Mouse (Mus musculus): ENCODE measurements around the gene Wwox. TPM values are rescaled to one million over a fixed set of nuclear protein-coding genes. Genes with fewer than 3 reads are reported as not detected.

Wwox gene
- polyA plus RNA-seq, 1 experiment from 2014 or later = 16.0 TPM

DNA sequence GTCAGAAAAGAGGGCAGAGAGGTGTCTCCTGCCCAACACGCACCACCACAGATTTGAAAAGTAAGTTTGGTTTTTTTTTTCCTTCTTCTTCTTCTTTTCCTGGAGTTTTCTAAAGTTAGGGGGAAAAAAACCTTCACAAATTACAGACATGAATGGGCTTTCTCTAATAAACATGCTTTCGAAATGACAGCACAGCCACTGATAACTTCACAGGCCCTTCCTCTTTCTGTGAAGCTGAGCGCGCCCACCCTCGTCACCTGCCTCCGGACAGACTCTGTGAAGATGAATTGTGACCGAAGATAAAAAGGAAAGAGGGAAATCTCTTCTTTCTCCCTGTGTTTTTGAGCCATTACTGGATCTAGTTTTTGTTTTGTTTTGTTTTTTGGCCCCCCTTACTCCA is 469.1 kb downstream of the Wwox start:
- Histone ChIP-seq H3K36me3 (no peaks in the 10 kb centered on the region), H3K9me3 (replicated peaks) (0 out of 2 replicates have a peak, but pooled peaks cover 2% of the 10 kb centered on the region), H3K4me3 (replicated peaks) (no peak overlapping the region), H3K4me2 (no peak overlapping the region), H3K9ac (no peak overlapping the region), H3K27ac (no peak overlapping the region), H3K4me1 (no peaks in the 10 kb centered on the region), H3K27me3 (no peaks in the 10 kb centered on the region)
- 84% methylated on average over 7 of the region's 7 CpGs for WGBS
- no peak for ATAC-seq (replicated peaks; ENCODE audit: low FRiP score)

DNA sequence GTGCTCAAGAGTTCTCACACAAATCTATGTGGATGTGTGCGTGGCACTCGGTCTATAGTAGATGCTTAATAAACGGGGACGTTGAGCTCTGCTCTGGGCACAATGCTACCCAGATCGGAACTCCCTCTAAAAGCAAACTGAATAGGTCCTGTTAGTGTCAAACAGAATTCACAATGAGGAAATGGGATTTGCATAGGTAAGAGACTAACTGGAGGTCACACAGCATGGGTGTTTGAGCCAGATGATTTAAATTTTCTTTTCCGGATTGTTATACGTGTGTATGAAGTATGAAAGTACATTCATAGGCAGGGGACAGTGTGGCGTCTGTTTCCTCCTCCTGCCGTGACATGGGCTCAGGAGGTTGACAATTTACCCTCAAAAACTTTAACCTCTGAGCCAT is 469.7 kb downstream of the Wwox start:
- WGBS = 87% methylated on average over 9 of the region's 9 CpGs
- H3K9ac ChIP-seq = no peak overlapping the region

GRCm38 (mm10) chr8:114911031-114911580 is 471.7 kb downstream of the Wwox start:
- no peak for ATAC-seq (replicated peaks; ENCODE audit: low FRiP score)
- Histone ChIP-seq H3K27me3 (no peaks in the 10 kb centered on the region), H3K4me3 (replicated peaks) (no peak overlapping the region), H3K9me3 (replicated peaks) (no peaks in the 10 kb centered on the region), H3K4me1 (peaks cover 1% of the 10 kb centered on the region; the same call in 1 of the 2 replicates), H3K9ac (no peak overlapping the region), H3K27ac (no peak overlapping the region), H3K36me3 (no peaks in the 10 kb centered on the region), H3K4me2 (no peak overlapping the region)
- WGBS = 81% methylated on average over 17 of the region's 17 CpGs

More for the DNA sequence above, 469.7 kb downstream of the Wwox start:
- Histone ChIP-seq H3K27ac (no peak overlapping the region), H3K9me3 (replicated peaks) (0 out of 2 replicates have a peak, but pooled peaks cover 2% of the 10 kb centered on the region), H3K36me3 (no peaks in the 10 kb centered on the region), H3K27me3 (no peaks in the 10 kb centered on the region), H3K4me3 (replicated peaks) (no peak overlapping the region), H3K4me1 (no peaks in the 10 kb centered on the region), H3K4me2 (no peak overlapping the region)
- no peak for ATAC-seq (replicated peaks; ENCODE audit: low FRiP score)

DNA sequence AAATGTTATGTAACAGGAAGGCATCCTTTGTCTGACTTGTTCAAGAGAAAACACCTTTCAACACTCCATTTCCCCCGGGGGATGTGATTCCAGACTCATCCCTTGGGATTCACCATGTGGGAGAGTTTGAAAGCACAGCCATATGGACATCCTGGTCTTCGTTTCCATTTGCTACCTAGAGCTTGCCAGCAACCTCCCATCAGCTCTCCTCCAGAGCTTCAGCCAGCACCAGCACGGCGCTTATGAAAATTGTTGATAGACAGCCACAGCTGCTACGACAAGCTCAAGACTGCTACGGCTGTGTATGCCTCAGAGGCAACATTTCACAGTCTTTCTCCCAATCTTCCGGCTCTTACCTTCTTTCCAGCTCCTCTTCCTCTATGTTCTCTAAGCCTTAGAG is 484.2 kb downstream of the Wwox start:
- no peak overlapping the region for H3K4me3 ChIP-seq (replicated peaks)
- no peak for ATAC-seq (replicated peaks; ENCODE audit: low FRiP score)
- H3K36me3 ChIP-seq = no peaks in the 10 kb centered on the region
- H3K4me1 ChIP-seq = peaks cover 15% of the 10 kb centered on the region
- H3K9ac ChIP-seq = no peak overlapping the region
- 77% methylated on average over 7 of the region's 7 CpGs for WGBS
- no peak overlapping the region for H3K27ac ChIP-seq
- H3K9me3 ChIP-seq (replicated peaks) = no peaks in the 10 kb centered on the region
- H3K27me3 ChIP-seq = peaks cover 3% of the 10 kb centered on the region; the same call in 1 of the 2 replicates
- H3K4me2 ChIP-seq = no peak overlapping the region

- H3K27me3 ChIP-seq = no peaks in the 10 kb centered on the region
- H3K9me3 ChIP-seq (replicated peaks) = no peaks in the 10 kb centered on the region
- H3K4me1 ChIP-seq = peaks cover 34% of the 10 kb centered on the region
- no peak overlapping the region for H3K27ac ChIP-seq
- H3K36me3 ChIP-seq = no peaks in the 10 kb centered on the region
- peak; percentile 44; the same call in 1 of the 2 replicates for ATAC-seq (replicated peaks; ENCODE audit: low FRiP score)
- H3K9ac ChIP-seq = no peak overlapping the region
- 33% methylated on average over 8 of the region's 8 CpGs for WGBS
- H3K4me2 ChIP-seq = no peak overlapping the region
- H3K4me3 ChIP-seq (replicated peaks) = no peak overlapping the region
Observed at GRCm38 (mm10) chr8:114927412-114927811, 488.0 kb downstream of the Wwox start.

GRCm38 (mm10) chr8:114927917-114928316 is 488.5 kb downstream of the Wwox start:
- 88% methylated on average over 4 of the region's 4 CpGs for WGBS
- no peaks in the 10 kb centered on the region for H3K27me3 ChIP-seq

GRCm38 (mm10) chr8:114929597-114929996 is 490.1 kb downstream of the Wwox start:
- peaks cover 38% of the 10 kb centered on the region for H3K4me1 ChIP-seq
- no peak overlapping the region for H3K27ac ChIP-seq
- no peaks in the 10 kb centered on the region for H3K36me3 ChIP-seq
- H3K27me3 ChIP-seq = no peaks in the 10 kb centered on the region
- H3K9ac ChIP-seq = no peak overlapping the region
- WGBS = 91% methylated on average over 4 of the region's 4 CpGs
- no peak overlapping the region for H3K4me3 ChIP-seq (replicated peaks)
- H3K9me3 ChIP-seq (replicated peaks) = no peaks in the 10 kb centered on the region
- H3K4me2 ChIP-seq = no peak overlapping the region
- no peak for ATAC-seq (replicated peaks; ENCODE audit: low FRiP score)

More at GRCm38 (mm10) chr8:114927917-114928316, 488.5 kb downstream of the Wwox start:
- Histone ChIP-seq H3K36me3 (no peaks in the 10 kb centered on the region), H3K4me2 (no peak overlapping the region), H3K4me3 (replicated peaks) (no peak overlapping the region), H3K4me1 (peaks cover 38% of the 10 kb centered on the region), H3K9me3 (replicated peaks) (no peaks in the 10 kb centered on the region), H3K27ac (no peak overlapping the region), H3K9ac (no peak overlapping the region)
- ATAC-seq (replicated peaks; ENCODE audit: low FRiP score) = no peak

DNA sequence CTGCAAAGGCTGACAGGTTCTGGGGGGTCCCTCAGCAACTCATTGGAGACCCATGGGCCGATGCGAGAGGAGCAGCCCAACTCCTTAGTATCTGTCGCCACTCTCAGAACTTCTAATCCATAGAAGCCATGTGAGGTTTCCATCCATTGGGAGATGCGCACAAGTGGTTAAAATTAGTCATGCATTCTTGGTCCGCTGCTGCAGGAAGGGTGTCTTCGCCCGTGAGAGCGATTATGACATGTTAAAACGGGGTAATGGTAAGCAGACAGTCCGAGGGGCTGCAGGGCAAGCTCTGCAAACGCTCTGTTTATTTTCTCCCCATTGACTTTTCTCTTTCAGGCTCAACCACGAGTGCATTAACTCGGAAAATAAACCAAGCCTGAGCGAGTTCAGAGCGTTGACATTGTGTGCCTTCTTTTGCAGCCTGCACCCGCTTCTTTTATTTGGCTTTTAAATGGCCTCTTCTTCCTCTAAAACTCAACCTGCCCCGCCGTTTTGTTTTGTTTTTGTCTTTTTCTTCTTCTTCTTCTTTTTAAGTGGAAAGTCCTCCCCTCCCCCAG is 492.7 kb downstream of the Wwox start:
- Histone ChIP-seq H3K36me3 (no peaks in the 10 kb centered on the region), H3K4me3 (replicated peaks) (no peak overlapping the region), H3K9ac (no peak overlapping the region), H3K27me3 (no peaks in the 10 kb centered on the region), H3K4me1 (peaks cover 35% of the 10 kb centered on the region), H3K4me2 (peak overlapping the region; percentile 27), H3K27ac (0 out of 2 replicates have a peak overlapping the region, but pooled peaks have one; percentile 25), H3K9me3 (replicated peaks) (no peaks in the 10 kb centered on the region)
- 47% methylated on average over 18 of the region's 18 CpGs for WGBS
- no peak for ATAC-seq (replicated peaks; ENCODE audit: low FRiP score)

DNA sequence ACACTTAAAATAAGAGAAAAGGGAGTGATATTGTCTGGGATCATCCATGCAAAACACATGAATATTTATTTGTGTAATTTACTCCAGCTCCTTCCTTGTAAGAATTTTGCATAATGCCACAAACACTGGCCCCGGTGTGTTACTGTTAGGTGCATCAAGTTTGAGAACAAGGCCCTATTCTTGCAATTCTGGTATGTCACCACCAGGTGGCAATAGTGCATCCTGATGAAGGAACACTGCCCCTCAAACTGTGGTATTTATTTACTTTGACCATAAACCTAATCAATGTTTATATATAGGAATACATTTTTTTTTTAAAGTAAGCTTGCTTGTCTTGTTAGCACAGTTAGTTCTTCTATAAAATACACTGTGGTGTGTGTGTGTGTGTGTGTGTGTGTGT is 493.8 kb downstream of the Wwox start:
- Histone ChIP-seq H3K9me3 (replicated peaks) (no peaks in the 10 kb centered on the region), H3K4me2 (no peak overlapping the region), H3K36me3 (no peaks in the 10 kb centered on the region), H3K4me1 (peaks cover 27% of the 10 kb centered on the region), H3K27ac (no peak overlapping the region), H3K4me3 (replicated peaks) (no peak overlapping the region), H3K27me3 (no peaks in the 10 kb centered on the region), H3K9ac (no peak overlapping the region)
- no peak for ATAC-seq (replicated peaks; ENCODE audit: low FRiP score)
- WGBS = 87% methylated on average over 1 of the region's 1 CpGs

GRCm38 (mm10) chr8:114936887-114937286 is 497.4 kb downstream of the Wwox start:
- Histone ChIP-seq H3K4me3 (replicated peaks) (no peak overlapping the region), H3K27me3 (no peaks in the 10 kb centered on the region), H3K9me3 (replicated peaks) (no peaks in the 10 kb centered on the region), H3K36me3 (no peaks in the 10 kb centered on the region), H3K4me2 (no peak overlapping the region), H3K27ac (no peak overlapping the region), H3K4me1 (peaks cover 15% of the 10 kb centered on the region), H3K9ac (no peak overlapping the region)
- no peak for ATAC-seq (replicated peaks; ENCODE audit: low FRiP score)
- WGBS = 50% methylated on average over 10 of the region's 10 CpGs

DNA sequence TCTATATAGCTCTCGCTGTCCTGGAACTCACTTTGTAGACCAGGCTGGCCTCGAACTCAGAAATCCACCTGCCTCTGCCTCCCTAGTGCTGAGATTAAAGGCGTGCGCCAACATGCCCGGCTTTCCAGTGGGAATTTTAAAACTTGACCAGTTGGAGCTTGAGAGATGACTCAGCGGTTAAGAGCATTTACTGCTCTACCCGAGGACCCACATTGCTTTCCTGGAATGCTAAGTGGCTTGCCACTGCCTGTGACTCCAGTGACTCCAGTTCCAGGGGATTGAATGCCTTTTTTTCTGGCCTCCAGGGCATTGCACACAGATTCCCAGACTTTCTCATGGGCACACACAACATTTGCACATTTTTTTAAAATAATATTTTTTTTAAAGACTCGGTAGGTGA is 499.9 kb downstream of the Wwox start:
- WGBS = 85% methylated on average over 8 of the region's 8 CpGs
- no peaks in the 10 kb centered on the region for H3K27me3 ChIP-seq
- no peak for ATAC-seq (replicated peaks; ENCODE audit: low FRiP score)

DNA sequence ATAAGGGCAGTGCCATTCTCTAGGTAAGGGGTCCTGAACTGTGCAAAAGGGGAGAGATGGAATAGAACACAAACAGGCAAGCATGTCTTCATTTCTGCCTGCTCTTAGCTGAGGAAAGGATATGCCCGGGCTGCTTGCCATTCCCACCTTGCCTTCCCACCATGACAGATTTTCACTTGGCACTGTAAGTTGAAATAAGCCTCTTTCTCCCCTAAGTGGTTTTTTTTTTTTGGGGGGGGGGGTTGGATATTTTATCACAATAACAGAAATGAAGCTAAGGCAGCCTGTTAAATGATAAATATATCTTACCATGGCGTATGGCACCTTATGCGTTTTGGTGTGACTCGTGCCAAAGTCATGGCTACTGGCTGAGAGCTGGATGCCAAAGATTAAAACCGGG is 501.6 kb downstream of the Wwox start:
- Histone ChIP-seq H3K27me3 (no peaks in the 10 kb centered on the region), H3K4me1 (0 out of 2 replicates have a peak, but pooled peaks cover 6% of the 10 kb centered on the region), H3K9ac (no peak overlapping the region), H3K9me3 (replicated peaks) (no peaks in the 10 kb centered on the region), H3K27ac (no peak overlapping the region), H3K4me2 (no peak overlapping the region), H3K4me3 (replicated peaks) (no peak overlapping the region), H3K36me3 (no peaks in the 10 kb centered on the region)
- no peak for ATAC-seq (replicated peaks; ENCODE audit: low FRiP score)
- WGBS = 88% methylated on average over 5 of the region's 5 CpGs

More for the DNA sequence above, 499.9 kb downstream of the Wwox start:
- no peaks in the 10 kb centered on the region for H3K36me3 ChIP-seq
- H3K9ac ChIP-seq = no peak overlapping the region
- H3K9me3 ChIP-seq (replicated peaks) = no peaks in the 10 kb centered on the region
- no peak overlapping the region for H3K27ac ChIP-seq
- H3K4me3 ChIP-seq (replicated peaks) = no peak overlapping the region
- no peak overlapping the region for H3K4me2 ChIP-seq
- 0 out of 2 replicates have a peak, but pooled peaks cover 6% of the 10 kb centered on the region for H3K4me1 ChIP-seq
